Mouse (Mus musculus) liver, adult 2 months (tissue): Measurements from ENCODE around the gene Alg14.

Experiments used
- CTCF ChIP-seq: fragments of 200-500 bp; IDR thresholded peaks from 2 replicates; pipeline ENCODE4 v1.5.1; 2011; ENCODE audit warnings: low read depth, low read length, control low read depth
- POLR2A ChIP-seq: fragments of 200-500 bp; IDR thresholded peaks from 2 replicates; pipeline ENCODE4 v1.6.1; 2011; ENCODE audit warnings: low read length, control low read depth; ENCODE audit not compliant: insufficient read depth; ENCODE audit errors: extremely low read depth

GRCm38 (mm10) chr3:121348792-121349191 is 57.2 kb downstream of the Alg14 start:
- TF ChIP-seq POLR2A (no peak), CTCF (no peak)
